Mouse (Mus musculus) bone marrow macrophage, adult 2 months (primary cell): ENCODE data around the gene Stxbp1.

Experiments used
- CTCF ChIP-seq: IDR thresholded peaks from 2 replicates; pipeline ENCODE4 v1.5.1; 2012; ENCODE audit warnings: low read depth, mild to moderate bottlenecking, low read length, moderate library complexity
- POLR2A ChIP-seq: IDR thresholded peaks from 2 replicates; pipeline ENCODE4 v1.6.1; 2012; ENCODE audit warnings: mild to moderate bottlenecking, low read depth, low read length, borderline replicate concordance

- TF ChIP-seq CTCF = no peak
- TF ChIP-seq POLR2A = no peak
Measured at GRCm38 (mm10) chr2:32852156-32852555, 5.1 kb upstream of the Stxbp1 start.
